Mouse (Mus musculus) megakaryocyte, adult 5-6 weeks (primary cell): ENCODE results near the gene Nrxn3. TPM values are rescaled to one million over a fixed set of nuclear protein-coding genes. Genes with fewer than 3 reads are reported as not detected.

Experiments used
- ATAC-seq: 2 replicates; pipeline ENCODE4 v1.8.0; 2016; ENCODE audit warnings: mild to moderate bottlenecking, inconsistent platforms; ENCODE audit not compliant: poor library complexity, severe bottlenecking
- total RNA-seq, 2 experiments: library from RNA; stranded (forward) in 1 of 2; stranded (reverse) in 1 of 2; fragments of 153-499, 151-499 nt in 1 of 2; fragments of 221-1000, 200-1000 nt in 1 of 2; gene quantifications; 2 replicates each; pipeline versions ENCODE4 v1.2.3 to v1.2.4; 2015 to 2017

Nrxn3 gene
- total RNA-seq (2015) (not detected in 2 replicates), total RNA-seq (2017) (not detected in 2 replicates)

- ATAC-seq, result no peak
Observed at GRCm38 (mm10) chr12:88722691-88723070, at the start of gene Nrxn3. Gene Nrxn3, plus strand, starts transcription at chr12:88722876.

- no peak for ATAC-seq
Observed at GRCm38 (mm10) chr12:88704159-88704846, 18.4 kb upstream of the Nrxn3 start.

- ATAC-seq, result no peak
Observed at GRCm38 (mm10) chr12:88705959-88706358, 16.7 kb upstream of the Nrxn3 start.

GRCm38 (mm10) chr12:88707786-88708185, 14.9 kb upstream of the Nrxn3 start:
- no peak for ATAC-seq

GRCm38 (mm10) chr12:88709223-88709622, 13.5 kb upstream of the Nrxn3 start:
- no peak for ATAC-seq

GRCm38 (mm10) chr12:88713456-88713855, 9.2 kb upstream of the Nrxn3 start:
- no peak for ATAC-seq

- no peak for ATAC-seq
Observed at GRCm38 (mm10) chr12:88722031-88722690, 515 bp upstream of the Nrxn3 start.

GRCm38 (mm10) chr12:88726316-88726715, 3.6 kb downstream of the Nrxn3 start:
- ATAC-seq, result no peak

- ATAC-seq, result no peak
Observed at GRCm38 (mm10) chr12:88726755-88727154, 4.1 kb downstream of the Nrxn3 start.

GRCm38 (mm10) chr12:88730720-88731119, 8.0 kb downstream of the Nrxn3 start:
- no peak for ATAC-seq

- ATAC-seq, result no peak
Observed at GRCm38 (mm10) chr12:88735045-88735444, 12.4 kb downstream of the Nrxn3 start.

- no peak for ATAC-seq
Observed at GRCm38 (mm10) chr12:88737081-88737480, 14.4 kb downstream of the Nrxn3 start.

- ATAC-seq, result no peak
Observed at GRCm38 (mm10) chr12:88738616-88739015, 15.9 kb downstream of the Nrxn3 start.

- no peak for ATAC-seq
Observed at GRCm38 (mm10) chr12:88746788-88747187, 24.1 kb downstream of the Nrxn3 start.

- no peak for ATAC-seq
Observed at GRCm38 (mm10) chr12:88764791-88765190, 42.1 kb downstream of the Nrxn3 start.

- ATAC-seq, result no peak
Observed at GRCm38 (mm10) chr12:88774666-88775065, 52.0 kb downstream of the Nrxn3 start.

GRCm38 (mm10) chr12:88778036-88778435, 55.4 kb downstream of the Nrxn3 start:
- no peak for ATAC-seq

GRCm38 (mm10) chr12:88784199-88785147, 61.8 kb downstream of the Nrxn3 start:
- ATAC-seq, result no peak

GRCm38 (mm10) chr12:88793314-88793713, 70.6 kb downstream of the Nrxn3 start:
- ATAC-seq, result no peak

- ATAC-seq, result no peak
Observed at GRCm38 (mm10) chr12:88800990-88801655, 78.4 kb downstream of the Nrxn3 start.

- no peak for ATAC-seq
Observed at GRCm38 (mm10) chr12:88801656-88802007, 79.0 kb downstream of the Nrxn3 start.
